Mouse (Mus musculus) adrenal gland, adult 2 months (tissue): ENCODE results near the gene Zfx. TPM values are rescaled to one million over a fixed set of nuclear protein-coding genes. Genes with fewer than 3 reads are reported as not detected.

ENCODE experiments used
- DNase-seq: peaks from one replicate; pipeline ENCODE4 v3.0.0; 2021
- long read RNA-seq: library from polyadenylated mRNA; stranded (forward); transcript quantifications from one replicate; pipeline ENCODE4 v2.0.0, GENCODE M21; 2021
- polyA plus RNA-seq: library from polyadenylated mRNA; depleted of rRNA; stranded (reverse); fragments of >200 nt; gene quantifications from 2 replicates; pipeline ENCODE4 v1.2.3, GENCODE M21; 2012; rRNA removed
- total RNA-seq, 2 experiments: library from RNA; stranded (reverse); gene quantifications; 2 replicates each; pipeline ENCODE4 v1.2.3; 2021

Gene Zfx
- 10 to 100 TPM; 19.6 to 28.6 TPM for total RNA-seq
- polyA plus RNA-seq: 1.7 and 1.8 TPM in 2 replicates
- long read RNA-seq, partial matches to known transcripts: 0 of 2 reads
- long read RNA-seq, other reads (novel, unspliced or antisense): 2 of 2 reads

GRCm38 (mm10) chrX:94123059-94123839 is at the start of gene Zfx:
Zfx (minus strand) TSS chrX:94123702.
- peak; percentile 83 for DNase-seq

DNA sequence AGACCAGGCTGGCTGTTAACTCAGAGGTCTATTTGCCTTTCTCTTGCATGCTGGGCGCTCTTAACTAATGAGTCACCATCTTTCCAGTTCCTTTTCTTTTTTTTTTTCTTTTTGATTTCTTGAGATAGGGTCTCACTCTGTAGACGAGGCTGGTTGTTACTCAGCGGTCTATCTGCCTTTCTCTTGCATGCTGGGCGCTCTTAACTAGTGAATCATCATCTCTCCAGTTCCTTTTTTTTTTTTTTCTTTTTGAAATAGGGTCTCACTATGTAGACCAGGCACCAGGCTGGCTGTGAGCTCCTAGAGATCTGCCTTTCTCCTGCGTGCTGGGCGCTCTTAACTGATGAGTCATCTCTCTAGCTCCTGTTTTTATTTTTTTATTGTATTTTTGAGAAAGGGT is 45.8 kb upstream of the Zfx start:
- DNase-seq: peak; percentile 6

DNA sequence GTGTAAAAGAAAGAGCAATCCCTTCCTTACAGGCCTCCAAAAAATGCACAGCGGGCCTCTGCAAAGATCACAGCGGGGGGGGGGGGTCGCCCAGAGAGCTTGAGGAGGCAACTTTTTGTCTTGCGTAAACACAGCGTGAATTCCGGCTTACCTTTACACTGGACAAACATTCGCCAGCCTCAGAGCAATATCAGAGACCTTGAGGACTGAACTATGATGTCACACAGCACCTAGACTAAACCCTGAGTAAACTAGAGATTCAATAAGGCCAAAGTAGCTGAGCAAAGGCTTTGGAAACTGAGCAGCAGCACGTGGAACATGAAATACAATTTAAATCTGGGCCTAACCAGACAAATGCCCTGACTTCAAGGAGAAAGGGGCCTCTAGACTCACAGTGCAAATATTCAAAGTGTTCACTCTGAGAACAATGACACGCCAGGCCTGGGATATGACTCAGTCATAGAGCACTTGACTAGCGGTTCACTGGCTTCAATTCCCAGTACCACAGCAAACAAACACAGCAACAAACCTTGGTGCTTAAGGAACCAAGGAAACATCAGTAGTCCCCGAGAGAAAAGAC is 28.8 kb upstream of the Zfx start:
- peak; percentile 34 for DNase-seq

- DNase-seq: no peak
These were observed 27.0 kb upstream of the Zfx start for GRCm38 (mm10) chrX:94150471-94150870.

DNA sequence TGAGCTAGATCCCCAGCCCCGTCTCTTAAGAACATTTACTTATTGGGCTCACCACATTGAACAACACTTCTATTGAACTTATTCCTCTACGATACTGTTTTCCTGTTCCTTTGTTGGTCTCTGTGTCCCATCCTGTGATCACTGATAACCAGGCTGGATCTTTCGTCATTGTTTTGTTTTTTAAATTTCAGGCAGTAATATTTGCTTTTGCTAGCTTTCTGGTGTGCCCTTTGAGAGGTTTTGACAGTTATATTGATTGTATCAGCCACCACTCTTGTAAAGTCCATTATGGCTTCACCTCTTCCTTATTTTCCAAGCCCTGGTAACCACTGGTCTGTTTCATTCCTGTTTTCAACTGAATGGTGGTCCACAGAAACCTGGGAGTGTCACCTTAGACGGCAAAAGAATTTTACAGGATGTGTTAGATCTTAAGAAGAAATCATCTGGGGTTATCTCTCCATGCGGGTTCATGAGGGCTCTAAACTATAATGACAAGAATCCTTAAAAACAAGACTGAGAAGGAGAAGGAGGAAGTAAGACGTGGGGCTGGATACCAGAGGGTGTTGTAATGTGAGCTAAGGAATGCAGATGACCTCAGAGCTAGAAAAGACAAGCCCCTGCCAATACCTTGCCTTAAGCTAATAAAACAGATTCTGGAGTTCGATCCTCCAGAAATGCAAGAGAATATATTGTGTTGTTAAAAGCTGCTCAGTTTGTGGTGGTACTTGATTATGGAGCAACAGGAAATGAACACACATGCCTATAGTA is 18.7 kb upstream of the Zfx start:
- DNase-seq: no peak

- DNase-seq: peak; percentile 20
These were observed 16.6 kb upstream of the Zfx start for GRCm38 (mm10) chrX:94140080-94140479.

GRCm38 (mm10) chrX:94138256-94138655 is 14.8 kb upstream of the Zfx start:
- DNase-seq: peak; percentile 23

DNA sequence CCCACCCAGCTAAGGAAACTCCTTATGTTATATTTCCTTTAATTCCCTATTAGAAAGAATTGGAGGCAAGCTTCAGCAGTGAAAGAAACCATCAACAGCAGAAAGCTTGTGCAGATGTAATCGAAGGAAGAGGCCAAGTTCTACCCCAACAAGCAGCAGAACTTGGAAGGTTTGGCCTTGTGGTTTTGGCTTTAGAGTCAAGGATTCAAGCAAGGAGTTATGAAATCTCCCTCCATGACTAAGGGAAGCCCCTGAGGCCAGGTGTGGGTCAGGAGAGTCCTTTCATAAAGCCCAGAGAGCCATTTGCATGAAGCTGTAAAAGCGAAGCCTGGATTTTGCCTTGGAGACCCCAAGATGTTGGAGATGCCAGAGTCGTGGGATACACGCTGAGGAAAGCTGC is 11.6 kb upstream of the Zfx start:
- DNase-seq: no peak

- no peak for DNase-seq
These were observed 10.0 kb upstream of the Zfx start for GRCm38 (mm10) chrX:94133551-94133950.

- no peak for DNase-seq
These were observed 8.7 kb upstream of the Zfx start for GRCm38 (mm10) chrX:94132239-94132638.

DNA sequence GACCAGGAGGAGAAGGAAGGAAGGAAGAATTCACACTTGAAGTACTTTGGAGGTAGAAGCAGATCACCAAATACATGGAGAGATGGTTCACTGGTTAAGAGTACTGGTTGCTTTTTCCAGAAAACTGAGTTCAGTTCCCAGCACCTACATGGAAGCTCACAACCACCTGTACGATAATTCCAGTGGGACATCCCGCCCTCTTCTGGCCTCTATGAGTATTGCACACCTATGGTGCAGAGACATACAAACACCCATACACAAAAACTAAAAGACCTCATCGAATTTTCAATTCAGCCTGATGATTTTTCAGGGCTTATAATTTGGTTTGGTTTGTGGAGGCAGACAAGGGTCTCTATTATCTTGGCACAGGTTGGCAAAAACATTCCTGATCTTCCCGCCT is 6.2 kb upstream of the Zfx start:
- DNase-seq: no peak

- no peak for DNase-seq
These were observed 2.4 kb upstream of the Zfx start for GRCm38 (mm10) chrX:94125950-94126349.

GRCm38 (mm10) chrX:94122709-94123058 is 818 bp downstream of the Zfx start:
- DNase-seq: peak; percentile 79

GRCm38 (mm10) chrX:94121866-94122708 is 1.4 kb downstream of the Zfx start:
- DNase-seq: peak; percentile 92

DNA sequence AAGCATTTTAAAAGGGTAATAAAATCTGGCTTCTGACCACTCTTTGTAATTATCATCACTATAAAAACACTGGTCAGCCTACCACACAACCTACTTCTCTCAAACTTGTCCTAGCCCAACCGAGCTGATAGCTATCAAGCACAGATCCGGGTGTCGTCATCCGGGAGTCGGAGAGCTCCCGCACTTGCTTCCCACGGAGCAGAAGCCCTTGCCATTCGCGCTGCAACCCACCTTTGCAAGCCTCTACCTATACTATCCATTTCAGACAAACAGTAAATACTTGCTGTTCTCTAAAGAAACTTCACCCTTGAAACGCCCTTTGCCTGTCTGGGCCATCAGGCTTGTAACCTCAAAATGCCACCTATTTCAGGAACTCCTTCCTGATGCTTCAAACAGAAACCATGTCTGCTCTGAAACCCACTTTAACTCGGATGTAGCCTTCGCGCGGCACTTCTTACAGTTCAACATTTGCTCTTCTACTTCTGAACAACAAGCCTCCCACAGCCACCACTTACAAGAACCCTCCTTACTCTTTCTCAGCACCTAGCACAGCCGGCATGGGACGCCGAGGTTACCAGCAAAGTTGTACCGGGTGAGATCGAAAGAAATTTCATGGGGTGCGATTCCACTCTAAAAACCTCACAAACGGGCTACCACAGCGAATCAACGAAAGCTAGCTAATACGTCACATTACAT is 2.2 kb downstream of the Zfx start:
- peak; percentile 39 for DNase-seq

DNA sequence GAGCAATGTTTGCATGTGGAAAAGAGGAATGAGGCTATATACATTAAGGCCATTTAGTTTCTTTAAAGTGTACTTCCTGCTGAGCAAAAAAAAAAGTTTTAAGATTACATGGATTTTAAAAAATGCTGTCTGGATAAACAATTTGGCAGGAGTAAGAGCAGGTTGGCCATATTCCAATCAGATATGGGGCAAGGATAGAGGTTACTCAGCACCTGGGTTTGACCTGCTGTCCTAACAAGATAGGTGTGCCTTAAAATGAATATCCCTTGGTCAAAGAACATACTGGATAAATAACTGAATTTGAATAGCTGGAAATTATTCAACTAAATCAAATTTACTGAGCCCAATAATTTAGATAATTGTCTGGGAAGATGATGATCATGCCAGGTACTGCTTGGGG is 5.2 kb downstream of the Zfx start:
- no peak for DNase-seq

DNA sequence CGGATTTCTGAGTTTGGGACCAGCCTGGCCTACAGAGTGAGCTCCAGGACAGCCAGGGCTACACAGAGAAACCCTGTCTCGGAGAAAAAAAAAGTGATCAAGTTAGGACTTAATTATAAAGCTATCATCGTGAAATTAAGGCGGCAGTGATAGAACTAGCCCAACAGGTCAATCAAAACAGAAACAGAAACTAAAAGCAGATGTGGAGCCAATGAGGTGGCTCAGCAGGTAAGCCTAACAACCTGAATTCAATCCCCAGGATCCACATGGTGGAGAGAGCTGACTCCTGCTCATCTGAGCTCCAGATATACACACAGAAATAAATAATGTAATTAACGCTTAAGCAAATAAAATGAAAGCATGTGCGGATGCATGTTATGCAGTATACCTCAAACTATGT is 7.6 kb downstream of the Zfx start:
- no peak for DNase-seq

DNA sequence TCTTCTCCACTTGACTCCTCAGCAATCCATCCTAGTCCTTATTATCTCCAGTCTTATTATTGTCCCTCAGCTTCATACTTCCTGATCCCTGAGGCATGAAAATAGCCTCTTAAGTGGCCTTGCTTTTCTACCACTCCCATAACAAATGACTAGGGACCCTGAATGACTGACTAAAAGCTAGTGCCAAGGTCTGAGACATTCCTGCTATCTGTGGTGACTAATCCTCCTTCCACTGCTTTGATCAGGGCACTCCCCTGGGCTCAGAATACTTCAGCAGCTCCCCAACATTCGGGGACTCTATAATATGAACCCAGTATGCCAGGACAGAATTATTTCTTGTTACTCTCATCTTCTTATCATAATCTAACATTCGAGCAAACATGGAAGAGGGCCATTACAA is 17.5 kb downstream of the Zfx start:
- peak; percentile 55 for DNase-seq

DNA sequence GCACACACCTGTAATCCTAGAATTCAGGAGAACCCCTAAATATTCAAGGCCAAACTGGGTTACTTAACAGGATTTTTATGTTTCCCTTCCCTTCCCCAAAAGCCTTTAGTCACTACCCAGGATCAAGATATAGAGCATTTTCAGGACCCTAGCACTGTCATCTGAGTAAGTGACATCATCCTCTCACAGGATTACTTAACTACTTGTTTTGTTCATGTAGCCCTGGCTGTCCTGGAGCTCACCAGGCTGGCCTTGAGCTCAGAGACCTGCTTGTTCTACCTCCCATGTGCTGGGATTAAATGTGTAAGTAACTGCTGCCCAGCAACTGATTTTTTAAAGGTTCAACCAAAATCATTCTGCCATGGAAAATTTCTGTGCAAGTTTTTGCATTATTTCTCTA is 20.6 kb downstream of the Zfx start:
- DNase-seq: peak; percentile 36

- DNase-seq: no peak
These were observed 22.9 kb downstream of the Zfx start for GRCm38 (mm10) chrX:94100561-94100960.

GRCm38 (mm10) chrX:94091001-94091400 is 32.5 kb downstream of the Zfx start:
- no peak for DNase-seq
